Mouse (Mus musculus) megakaryocyte, adult 5-6 weeks (primary cell): Measurements from ENCODE around the gene Vwa1. TPM values are rescaled to one million over a fixed set of nuclear protein-coding genes. Genes with fewer than 3 reads are reported as not detected.
"Not testable (repeated sequence)": the region's sequence is repeated elsewhere in the genome, so short reads cannot be mapped to it uniquely, and the experiment has no call there.

ENCODE experiments used
- ATAC-seq: 2 replicates; pipeline ENCODE4 v1.8.0; 2016; ENCODE audit warnings: mild to moderate bottlenecking, inconsistent platforms; ENCODE audit not compliant: poor library complexity, severe bottlenecking
- total RNA-seq, 2 experiments: library from RNA; stranded (forward) in 1 of 2; stranded (reverse) in 1 of 2; fragments of 153-499, 151-499 nt in 1 of 2; fragments of 221-1000, 200-1000 nt in 1 of 2; gene quantifications; 2 replicates each; pipeline versions ENCODE4 v1.2.3 to v1.2.4; 2015 to 2017

Gene Vwa1
- total RNA-seq (2015) = not detected in 2 replicates
- 0.20 TPM in 1 of 2 replicates, not detected in the other for total RNA-seq (2017)

GRCm38 (mm10) chr4:155774280-155774754 is at the start of gene Vwa1:
Gene Vwa1 (minus strand): TSS chr4:155774698.
- ATAC-seq = peak; percentile 58

- ATAC-seq = no peak
Observed at GRCm38 (mm10) chr4:155823443-155823842, 48.9 kb upstream of the Vwa1 start.

DNA sequence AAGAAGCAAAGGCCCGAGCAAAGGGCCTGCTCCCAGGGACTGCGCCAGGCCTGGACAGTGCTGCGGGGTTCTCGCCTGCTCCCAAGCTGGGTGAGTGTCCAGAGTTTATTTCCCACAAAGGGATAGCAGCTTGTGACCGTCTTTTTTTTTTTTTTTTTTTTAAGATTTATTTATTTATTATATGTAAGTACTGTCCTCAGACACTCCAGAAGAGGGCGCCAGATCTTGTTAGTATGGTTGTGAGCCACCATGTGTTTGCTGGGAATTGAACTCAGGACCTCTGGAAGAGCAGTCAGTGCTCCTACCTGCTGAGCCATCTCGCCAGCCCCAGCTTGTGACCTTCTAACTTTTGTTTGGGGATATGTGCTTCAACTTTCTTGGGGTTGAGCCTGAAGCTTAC is 46.5 kb upstream of the Vwa1 start:
- no peak for ATAC-seq

- no peak for ATAC-seq
Observed at GRCm38 (mm10) chr4:155817533-155817932, 43.0 kb upstream of the Vwa1 start.

DNA sequence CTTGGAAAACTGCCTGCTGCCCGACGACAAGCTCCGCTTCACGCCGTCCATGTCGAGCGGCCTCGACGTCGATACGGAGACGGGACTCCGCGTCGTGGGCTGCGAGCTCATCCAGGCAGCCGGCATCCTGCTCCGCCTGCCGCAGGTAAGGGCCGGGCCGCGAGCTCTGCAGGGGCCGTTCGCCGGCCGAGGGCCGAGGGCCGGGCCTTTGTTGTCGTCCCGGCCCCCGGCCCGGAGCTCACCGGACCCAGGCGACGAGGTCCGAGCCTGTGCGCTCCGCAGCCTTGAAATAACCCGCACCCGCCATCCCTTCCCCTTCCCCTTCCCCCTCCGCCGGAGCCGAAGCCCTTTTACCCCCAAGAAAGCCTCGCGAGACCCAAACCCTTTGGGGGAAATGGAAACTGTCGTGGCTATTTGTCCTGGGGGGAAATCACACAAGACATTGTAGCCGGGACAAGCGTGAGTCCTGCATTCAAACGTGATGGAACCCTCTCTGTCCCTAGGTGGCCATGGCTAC is 38.2 kb upstream of the Vwa1 start:
- ATAC-seq = peak; percentile 16; the same call in 1 of the 2 replicates

- ATAC-seq = peak; percentile 100
Observed at GRCm38 (mm10) chr4:155811929-155812664, 37.6 kb upstream of the Vwa1 start, which contains the start of gene Ccnl2. Gene Ccnl2 (plus strand): TSS chr4:155812489.

GRCm38 (mm10) chr4:155807841-155808240 is 33.3 kb upstream of the Vwa1 start:
- no peak for ATAC-seq

GRCm38 (mm10) chr4:155803340-155804041 is 29.0 kb upstream of the Vwa1 start:
- ATAC-seq = peak; percentile 100

GRCm38 (mm10) chr4:155802741-155803339 is 28.3 kb upstream of the Vwa1 start, which contains the start of gene Mrpl20:
Gene Mrpl20 (plus strand): TSS chr4:155802878.
- ATAC-seq = 0 out of 2 replicates have a peak, but pooled peaks have one; percentile 20

DNA sequence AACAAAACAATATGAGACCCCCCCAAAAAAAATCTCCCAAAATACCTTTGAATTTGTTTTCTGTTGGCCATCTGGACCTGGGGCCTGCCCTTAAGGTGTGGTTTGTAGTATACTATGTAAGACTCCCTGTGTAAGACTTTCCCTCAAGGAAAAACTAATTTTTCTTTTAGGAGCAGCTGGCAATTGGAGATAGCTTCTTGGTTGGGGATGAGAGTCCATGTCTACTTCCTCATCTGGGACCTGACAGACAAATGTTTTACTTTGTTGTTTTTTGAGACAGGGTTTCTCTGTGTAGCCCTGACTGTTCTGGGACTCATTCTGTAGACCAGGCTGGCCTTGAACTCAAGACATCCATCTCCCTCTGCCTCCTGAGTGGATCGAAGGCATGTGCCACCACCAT is 27.6 kb upstream of the Vwa1 start:
- no peak for ATAC-seq

DNA sequence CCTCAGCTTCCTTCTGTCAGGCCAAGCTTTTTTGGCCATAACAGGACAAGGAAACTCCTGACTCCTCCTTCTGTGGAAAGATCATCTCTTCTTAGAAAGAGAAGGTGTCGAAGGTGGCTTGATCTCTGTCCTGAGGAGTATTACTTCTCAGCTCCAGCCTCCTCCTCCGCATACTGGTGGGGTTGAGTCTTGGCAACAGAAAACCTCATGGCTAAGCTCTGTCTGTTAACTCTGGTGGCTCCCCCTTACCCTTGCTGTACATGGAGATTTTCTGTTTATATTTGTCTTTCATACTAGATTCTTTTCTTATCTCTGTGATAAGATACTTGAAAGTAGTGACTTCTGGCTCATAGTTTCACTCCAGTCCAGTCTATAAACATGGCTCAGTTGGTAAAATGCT is 19.2 kb upstream of the Vwa1 start:
- ATAC-seq = no peak

DNA sequence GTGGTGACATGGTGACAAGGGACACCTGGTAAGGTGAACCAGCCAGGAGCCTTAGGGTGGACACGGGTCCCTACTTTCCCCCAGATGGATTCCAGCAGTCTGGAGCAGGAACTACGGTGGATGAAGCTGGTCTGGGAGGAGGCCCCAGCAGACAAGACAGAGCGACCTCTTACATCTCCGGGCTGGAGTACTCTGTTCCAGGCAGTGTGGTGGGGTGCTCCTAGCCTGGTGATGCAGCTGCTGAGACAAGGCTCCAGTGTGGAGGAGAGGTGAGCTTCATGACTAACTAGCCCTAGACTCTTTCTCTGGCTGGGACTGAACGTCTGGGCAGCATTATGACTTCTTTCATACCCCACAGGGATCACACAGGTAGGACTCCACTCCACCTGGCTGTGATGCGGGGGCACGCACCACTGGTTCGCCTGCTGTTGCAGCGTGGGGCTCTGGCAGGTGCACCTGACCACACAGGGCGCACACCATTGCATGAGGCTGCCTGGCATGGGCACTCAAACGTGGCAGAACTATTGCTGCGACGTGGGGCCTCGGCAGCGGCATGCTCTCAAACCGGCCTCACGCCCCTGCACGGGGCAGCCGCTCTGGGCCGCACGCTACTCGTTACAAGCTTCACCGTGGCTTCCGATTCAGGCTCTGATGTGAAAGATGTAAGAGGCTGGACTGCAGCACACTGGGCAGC is 16.9 kb upstream of the Vwa1 start:
- ATAC-seq = no peak

GRCm38 (mm10) chr4:155790650-155791161 is 16.2 kb upstream of the Vwa1 start:
- ATAC-seq = no peak

DNA sequence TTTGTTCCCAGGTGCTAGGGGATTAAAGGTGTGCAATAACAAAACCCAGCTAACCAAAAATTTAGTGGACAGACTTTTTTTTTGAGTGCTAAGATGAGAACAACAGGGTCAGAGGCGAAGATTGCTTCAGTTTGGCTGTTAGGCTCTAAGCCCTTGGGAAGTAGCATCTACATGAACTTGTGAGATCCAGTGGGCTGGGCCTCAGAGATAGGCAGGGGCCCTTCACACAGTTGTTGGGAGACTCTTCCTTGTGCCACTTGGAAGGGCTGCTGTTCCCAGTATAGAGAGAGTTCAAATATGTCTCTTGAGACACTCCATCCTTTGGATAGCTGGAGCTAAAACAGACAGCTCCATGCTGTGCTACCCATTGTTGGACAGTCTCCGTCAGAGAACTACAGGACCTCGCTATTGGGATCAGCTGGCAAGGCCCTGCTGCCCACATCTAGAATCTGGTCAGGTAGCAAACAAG is 15.6 kb upstream of the Vwa1 start, which contains the start of gene Ankrd65:
Gene Ankrd65 (plus strand): TSS at position 419 of the 469 bp plus-strand sequence.
- no peak for ATAC-seq

GRCm38 (mm10) chr4:155788833-155789232 is 14.3 kb upstream of the Vwa1 start:
- ATAC-seq = not testable (repeated sequence)

DNA sequence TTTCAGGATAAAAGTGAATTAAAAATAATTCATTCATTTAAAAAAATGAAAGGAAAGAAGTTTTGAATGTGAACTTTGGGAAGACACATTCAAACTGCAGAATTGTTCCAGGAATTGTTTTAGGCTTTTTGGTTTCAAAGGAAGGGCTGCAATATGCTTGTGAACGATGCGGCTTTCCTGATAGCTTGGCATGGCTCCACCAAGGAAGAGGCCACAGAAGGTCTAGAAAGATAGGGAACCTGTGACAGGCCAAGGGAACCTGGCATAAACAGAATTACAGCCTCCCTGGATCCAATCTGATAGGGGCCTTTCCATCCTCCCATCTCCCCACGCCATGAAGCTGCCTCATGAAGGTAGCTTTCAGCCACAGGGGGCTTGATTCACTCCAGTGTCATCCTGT is 13.8 kb upstream of the Vwa1 start:
- no peak for ATAC-seq

GRCm38 (mm10) chr4:155785819-155786218 is 11.3 kb upstream of the Vwa1 start, which contains the start of gene Tmem88b:
Gene Tmem88b (minus strand): TSS chr4:155785874.
- ATAC-seq = no peak

- no peak for ATAC-seq
Observed at GRCm38 (mm10) chr4:155785246-155785645, 10.7 kb upstream of the Vwa1 start.

GRCm38 (mm10) chr4:155784081-155784701 is 9.7 kb upstream of the Vwa1 start:
- ATAC-seq = peak; percentile 80
